Mouse (Mus musculus): ENCODE results near the gene Trim23. TPM values are rescaled to one million over a fixed set of nuclear protein-coding genes. Genes with fewer than 3 reads are reported as not detected.
A peak's percentile ranks its signal among the peaks of the same experiment; 100 is the strongest.
"Not testable (repeated sequence)": the region's sequence is repeated elsewhere in the genome, so short reads cannot be mapped to it uniquely, and the experiment has no call there.

Trim23 gene
- 33.5 and 43.5 TPM in 2 replicates for total RNA-seq (2017)

DNA sequence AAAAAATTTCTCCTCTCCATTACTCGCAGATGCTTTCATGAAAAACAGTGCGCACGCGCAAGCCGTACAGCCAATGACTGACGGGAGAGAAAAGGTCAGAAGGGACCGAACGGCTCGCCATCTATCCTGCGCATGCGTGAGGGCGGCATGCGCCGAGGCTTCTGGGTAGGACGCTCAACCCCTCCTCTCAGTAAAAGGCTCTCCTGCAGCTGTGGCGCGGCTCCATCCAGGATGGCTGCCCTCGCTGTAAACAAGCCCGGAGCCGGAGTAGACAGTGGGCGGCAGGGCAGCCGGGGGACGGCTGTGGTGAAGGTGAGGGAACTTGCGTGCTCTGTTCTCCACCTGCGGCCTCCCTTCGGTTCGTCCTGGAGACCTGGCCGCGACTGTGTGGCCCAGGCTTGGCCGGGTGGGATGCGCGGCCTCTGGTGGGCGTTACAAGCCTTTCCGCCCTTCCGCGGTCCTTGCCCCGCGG, at the start of gene Trim23:
TSS of gene Trim23 (plus strand) at position 148 of the 472 bp plus-strand sequence.
- peak; percentile 96 for ATAC-seq (replicated peaks in 1 of 2; ENCODE audit: insufficient read depth in 1 of 2, low FRiP score in 2 of 2, low TSS enrichment in 1 of 2, low read depth in 1 of 2, poor library complexity in 2 of 2, severe bottlenecking in 2 of 2)

DNA sequence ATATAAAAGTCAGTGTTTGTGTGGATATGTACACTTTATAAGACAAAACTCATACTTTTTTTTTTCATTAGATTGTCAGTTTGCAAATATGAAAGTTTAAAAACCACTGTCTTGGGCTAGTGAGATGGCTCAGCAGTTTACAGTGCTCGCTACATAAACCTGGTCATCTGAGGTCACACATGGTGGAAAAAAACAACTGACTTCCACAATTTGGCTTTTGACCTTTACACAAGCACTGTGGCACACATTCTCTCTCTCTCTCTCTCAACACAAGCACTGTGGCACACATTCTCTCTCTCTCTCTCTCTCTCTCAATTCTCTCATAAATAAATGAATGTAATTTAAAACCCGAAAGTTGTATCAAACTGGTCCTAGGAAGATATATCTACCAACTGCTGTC, 46.0 kb upstream of the Trim23 start:
- ATAC-seq (replicated peaks in 1 of 2; ENCODE audit: insufficient read depth in 1 of 2, low FRiP score in 2 of 2, low TSS enrichment in 1 of 2, low read depth in 1 of 2, poor library complexity in 2 of 2, severe bottlenecking in 2 of 2), result no peak

DNA sequence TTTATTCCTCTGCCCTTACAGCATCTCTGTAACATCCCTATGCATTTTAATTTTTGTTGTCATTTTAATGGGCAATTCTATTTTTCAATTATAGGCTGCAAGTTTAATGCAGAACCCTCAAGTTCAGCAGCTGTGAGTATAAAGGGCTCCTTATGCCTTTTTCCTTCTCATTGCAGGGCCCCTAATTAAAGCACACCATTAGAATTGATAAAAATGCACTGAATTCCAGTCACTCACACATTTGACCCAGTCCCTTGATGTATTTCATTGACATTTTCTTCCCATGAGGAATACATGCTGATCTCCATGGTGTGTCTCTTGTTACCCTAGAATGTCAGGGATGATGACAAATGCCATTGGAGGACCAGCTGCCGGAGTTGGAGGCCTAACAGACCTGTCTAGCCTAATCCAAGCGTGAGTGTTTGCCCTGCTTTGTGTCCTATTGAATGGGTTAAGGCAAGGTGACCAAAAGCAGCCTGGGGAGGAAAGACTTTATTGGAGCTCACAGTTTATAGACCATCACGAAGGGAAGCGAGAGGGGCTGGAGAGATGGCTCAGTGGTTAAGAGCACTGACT, 44.0 kb upstream of the Trim23 start:
- ATAC-seq (replicated peaks in 1 of 2; ENCODE audit: insufficient read depth in 1 of 2, low FRiP score in 2 of 2, low TSS enrichment in 1 of 2, low read depth in 1 of 2, poor library complexity in 2 of 2, severe bottlenecking in 2 of 2), result no peak

- ATAC-seq (replicated peaks in 1 of 2; ENCODE audit: insufficient read depth in 1 of 2, low FRiP score in 2 of 2, low TSS enrichment in 1 of 2, low read depth in 1 of 2, poor library complexity in 2 of 2, severe bottlenecking in 2 of 2), result peak; percentile 95 to 98
Measured at GRCm38 (mm10) chr13:104139369-104140209, 39.0 kb upstream of the Trim23 start.

DNA sequence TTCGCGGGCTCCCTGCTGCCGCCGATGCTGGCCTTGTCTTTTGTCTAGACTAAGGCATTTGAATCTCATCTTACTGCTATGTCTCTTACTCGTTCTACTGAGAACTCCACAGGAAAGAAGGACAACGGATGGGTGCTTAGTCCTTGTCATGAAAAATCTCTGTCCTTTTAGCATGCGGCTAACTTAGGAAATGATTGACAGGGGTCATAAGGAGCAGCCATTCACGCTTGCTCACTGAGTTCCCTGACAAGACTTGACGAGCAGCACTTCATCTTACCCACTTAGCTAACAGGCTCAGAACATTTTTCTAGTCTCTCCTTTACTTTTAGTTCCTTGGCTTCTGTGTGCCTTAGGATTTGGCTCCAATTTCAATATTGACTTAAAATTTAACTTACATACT, 33.7 kb upstream of the Trim23 start:
- no peak for ATAC-seq (replicated peaks in 1 of 2; ENCODE audit: insufficient read depth in 1 of 2, low FRiP score in 2 of 2, low TSS enrichment in 1 of 2, low read depth in 1 of 2, poor library complexity in 2 of 2, severe bottlenecking in 2 of 2)

DNA sequence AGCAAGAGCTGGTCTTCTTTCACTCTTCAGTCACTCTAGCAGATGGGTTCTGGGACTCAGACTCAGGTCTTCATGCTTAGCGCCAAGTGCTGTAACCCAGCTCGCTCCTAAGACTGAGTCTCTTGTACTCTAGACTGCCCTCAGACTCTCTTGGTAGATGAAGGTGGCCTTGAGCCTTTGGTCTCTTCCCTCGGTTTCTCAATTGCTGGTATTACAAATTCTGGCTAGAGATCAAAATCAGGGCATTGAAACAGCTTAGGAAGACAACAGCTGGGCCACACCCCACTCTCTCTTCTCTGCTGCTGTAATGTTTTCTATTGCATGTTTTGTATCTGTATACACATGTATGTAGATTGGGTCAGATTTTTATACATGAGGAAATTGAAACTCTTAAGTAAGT, 33.0 kb upstream of the Trim23 start:
- no peak for ATAC-seq (replicated peaks in 1 of 2; ENCODE audit: insufficient read depth in 1 of 2, low FRiP score in 2 of 2, low TSS enrichment in 1 of 2, low read depth in 1 of 2, poor library complexity in 2 of 2, severe bottlenecking in 2 of 2)

- no peak for ATAC-seq (replicated peaks in 1 of 2; ENCODE audit: insufficient read depth in 1 of 2, low FRiP score in 2 of 2, low TSS enrichment in 1 of 2, low read depth in 1 of 2, poor library complexity in 2 of 2, severe bottlenecking in 2 of 2)
Measured at GRCm38 (mm10) chr13:104154180-104154579, 24.4 kb upstream of the Trim23 start.

- ATAC-seq (replicated peaks in 1 of 2; ENCODE audit: insufficient read depth in 1 of 2, low FRiP score in 2 of 2, low TSS enrichment in 1 of 2, low read depth in 1 of 2, poor library complexity in 2 of 2, severe bottlenecking in 2 of 2), result no peak
Measured at GRCm38 (mm10) chr13:104155106-104155505, 23.5 kb upstream of the Trim23 start.

GRCm38 (mm10) chr13:104155686-104156085, 22.9 kb upstream of the Trim23 start:
- ATAC-seq (replicated peaks in 1 of 2; ENCODE audit: insufficient read depth in 1 of 2, low FRiP score in 2 of 2, low TSS enrichment in 1 of 2, low read depth in 1 of 2, poor library complexity in 2 of 2, severe bottlenecking in 2 of 2), result no peak

DNA sequence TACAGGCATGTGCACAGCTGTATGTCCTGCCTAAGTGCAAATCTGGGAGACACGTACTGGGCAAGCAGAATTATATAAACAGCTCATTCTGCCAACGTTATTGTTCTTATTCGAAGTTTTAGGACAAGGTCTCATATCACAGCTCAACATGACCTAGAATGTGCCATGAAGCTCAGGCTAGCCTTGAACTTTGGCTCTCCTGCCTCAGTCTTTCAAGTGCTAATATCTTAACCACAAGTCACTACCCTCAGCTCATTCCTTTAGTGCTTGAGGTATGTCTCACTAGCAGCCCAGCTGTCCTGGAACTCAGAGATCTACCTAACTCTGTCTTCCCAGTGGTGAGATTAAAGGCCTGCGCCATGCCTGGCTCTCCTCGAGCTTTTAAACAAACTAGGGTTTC, 6.9 kb upstream of the Trim23 start:
- no peak for ATAC-seq (replicated peaks in 1 of 2; ENCODE audit: insufficient read depth in 1 of 2, low FRiP score in 2 of 2, low TSS enrichment in 1 of 2, low read depth in 1 of 2, poor library complexity in 2 of 2, severe bottlenecking in 2 of 2)

GRCm38 (mm10) chr13:104172498-104172897, 6.1 kb upstream of the Trim23 start:
- no peak for ATAC-seq (replicated peaks in 1 of 2; ENCODE audit: insufficient read depth in 1 of 2, low FRiP score in 2 of 2, low TSS enrichment in 1 of 2, low read depth in 1 of 2, poor library complexity in 2 of 2, severe bottlenecking in 2 of 2)

DNA sequence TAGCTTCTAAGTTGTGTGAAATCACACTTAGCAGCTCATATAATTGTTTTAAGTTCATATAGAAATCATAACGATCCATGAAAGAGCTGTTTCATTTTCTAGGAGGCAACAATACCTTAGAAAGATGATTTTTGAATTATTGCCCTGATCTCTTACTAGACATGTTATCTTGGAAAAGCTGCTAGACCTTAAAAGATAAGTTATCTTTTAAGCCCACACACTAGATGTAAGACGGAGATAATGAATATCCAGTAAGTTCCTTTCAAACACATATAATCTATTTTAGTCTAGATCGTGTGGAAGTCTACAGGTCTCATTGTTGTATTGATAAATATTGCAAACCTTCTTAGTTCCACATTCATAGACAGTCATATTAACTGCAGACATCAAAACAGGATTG, 1.7 kb upstream of the Trim23 start:
- no peak for ATAC-seq (replicated peaks in 1 of 2; ENCODE audit: insufficient read depth in 1 of 2, low FRiP score in 2 of 2, low TSS enrichment in 1 of 2, low read depth in 1 of 2, poor library complexity in 2 of 2, severe bottlenecking in 2 of 2)

GRCm38 (mm10) chr13:104177796-104178649, 574 bp upstream of the Trim23 start, which contains the start of gene Trappc13:
Gene Trappc13, minus strand, starts transcription at chr13:104178469.
- peak; percentile 81 to 82 for ATAC-seq (replicated peaks in 1 of 2; ENCODE audit: insufficient read depth in 1 of 2, low FRiP score in 2 of 2, low TSS enrichment in 1 of 2, low read depth in 1 of 2, poor library complexity in 2 of 2, severe bottlenecking in 2 of 2)

- no peak for ATAC-seq (replicated peaks in 1 of 2; ENCODE audit: insufficient read depth in 1 of 2, low FRiP score in 2 of 2, low TSS enrichment in 1 of 2, low read depth in 1 of 2, poor library complexity in 2 of 2, severe bottlenecking in 2 of 2)
Measured at GRCm38 (mm10) chr13:104179176-104179888, 735 bp downstream of the Trim23 start.

DNA sequence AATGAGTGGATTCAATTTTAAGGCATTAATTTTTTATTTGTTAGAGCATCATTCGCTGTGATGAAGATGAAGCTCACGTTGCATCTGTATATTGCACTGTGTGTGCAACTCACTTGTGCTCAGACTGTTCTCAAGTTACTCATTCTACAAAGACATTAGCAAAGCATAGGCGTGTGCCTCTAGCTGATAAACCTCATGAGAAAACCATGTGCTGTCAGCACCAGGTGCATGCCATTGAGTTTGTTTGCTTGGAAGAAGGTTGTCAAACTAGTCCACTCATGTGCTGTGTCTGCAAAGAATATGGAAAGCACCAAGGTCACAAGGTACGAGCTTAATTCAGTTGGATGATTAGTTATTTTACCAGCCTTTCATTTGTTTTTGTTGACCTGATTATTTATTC, 8.8 kb downstream of the Trim23 start:
- no peak for ATAC-seq (replicated peaks in 1 of 2; ENCODE audit: insufficient read depth in 1 of 2, low FRiP score in 2 of 2, low TSS enrichment in 1 of 2, low read depth in 1 of 2, poor library complexity in 2 of 2, severe bottlenecking in 2 of 2)

DNA sequence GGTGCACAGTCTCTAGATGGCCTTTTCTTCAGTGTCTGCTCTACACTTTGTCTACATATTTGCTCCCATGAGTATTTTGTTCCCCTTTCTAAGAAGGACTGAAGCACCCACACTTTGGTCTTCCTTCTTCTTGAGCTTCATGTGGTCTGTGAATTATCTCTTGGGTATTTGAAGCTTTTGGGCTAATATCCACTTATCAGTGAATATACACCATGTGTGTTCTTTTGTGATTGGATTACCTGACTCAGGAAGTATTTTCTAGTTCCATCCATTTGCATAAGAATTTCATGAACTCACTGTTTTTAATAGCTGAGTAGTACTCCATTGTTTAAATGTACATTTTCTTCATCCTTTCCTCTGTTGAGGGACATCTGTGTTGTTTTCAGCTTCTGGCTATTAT, 17.3 kb downstream of the Trim23 start:
- not testable (repeated sequence) for ATAC-seq (replicated peaks in 1 of 2; ENCODE audit: insufficient read depth in 1 of 2, low FRiP score in 2 of 2, low TSS enrichment in 1 of 2, low read depth in 1 of 2, poor library complexity in 2 of 2, severe bottlenecking in 2 of 2)

DNA sequence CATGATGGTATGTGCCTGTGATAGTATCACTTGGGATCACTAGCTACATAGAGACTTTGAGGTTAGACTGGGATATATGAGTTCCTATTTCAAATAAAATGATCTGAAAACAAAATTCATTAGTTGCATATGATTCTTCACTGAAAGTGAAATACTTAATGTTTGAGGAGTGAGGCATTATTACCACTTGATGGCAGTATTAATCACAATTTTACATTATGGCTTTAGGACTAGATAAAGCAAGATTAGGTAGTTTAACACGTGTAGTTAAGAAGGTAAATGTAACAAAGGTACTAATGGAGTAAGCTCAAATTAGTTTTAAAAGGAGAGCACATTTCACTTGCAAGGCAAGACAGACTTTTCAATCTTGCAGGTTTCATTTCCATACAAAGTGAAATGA, 25.7 kb downstream of the Trim23 start:
- ATAC-seq (replicated peaks in 1 of 2; ENCODE audit: insufficient read depth in 1 of 2, low FRiP score in 2 of 2, low TSS enrichment in 1 of 2, low read depth in 1 of 2, poor library complexity in 2 of 2, severe bottlenecking in 2 of 2), result no peak
